Mouse (Mus musculus): ENCODE measurements around the gene Ier2.

- TF ChIP-seq TCF12 (IDR thresholded peaks at IDR 0.05; ENCODE audit: insufficient read depth, poor library complexity, severe bottlenecking) (no peak), POLR2A (IDR thresholded peaks at IDR 0.05; ENCODE audit: insufficient read length, low read depth) (peak; percentile 88), CEBPB (IDR thresholded peaks at IDR 0.05; ENCODE audit: insufficient read depth, poor library complexity, severe bottlenecking) (peak; percentile 96), MYOG (IDR thresholded peaks at IDR 0.05; ENCODE audit: control insufficient read depth in 1 of 3, insufficient read depth in 1 of 3, insufficient read length in 2 of 3, low read depth in 2 of 3) (peak in 1 of 3 experiments; percentile 84), USF1 (IDR thresholded peaks at IDR 0.05; ENCODE audit: low read depth) (no peak), MYOD1 (IDR thresholded peaks at IDR 0.05; ENCODE audit: control insufficient read depth in 1 of 3, insufficient read length in 2 of 3, low read depth in 2 of 3) (peak in 1 of 3 experiments; percentile 73), E2F4 (IDR thresholded peaks at IDR 0.05; ENCODE audit: insufficient read depth) (no peak), SRF (IDR thresholded peaks at IDR 0.05; ENCODE audit: control insufficient read depth, insufficient read length, low read depth) (peak; percentile 35), MAX (IDR thresholded peaks at IDR 0.05; ENCODE audit: low read depth) (peak; percentile 29)
These were observed 1.2 kb downstream of the Ier2 start for GRCm38 (mm10) chr8:84661458-84661871.

All from myocyte (in vitro differentiated cells).